Mouse (Mus musculus): ENCODE measurements around the gene Galntl6. TPM values are rescaled to one million over a fixed set of nuclear protein-coding genes. Genes with fewer than 3 reads are reported as not detected.

Galntl6 gene
- total and polyA plus RNA-seq, 3 experiments: not detected

- H3K36me3 ChIP-seq (replicated peaks in 1 of 2; ENCODE audit: control insufficient read depth in 1 of 2, insufficient read depth in 1 of 2, low read length in 1 of 2): no peaks in the 10 kb centered on the region
- no peaks in the 10 kb centered on the region for H3K27me3 ChIP-seq (replicated peaks)
- H3K27ac ChIP-seq (ENCODE audit: insufficient read depth, low read depth): no peak overlapping the region
- H3K9ac ChIP-seq (ENCODE audit: insufficient read depth, low read depth): no peak overlapping the region
- TF ChIP-seq IRF4 (IDR thresholded peaks at IDR 0.05; ENCODE audit: low read depth, low read length) (no peak), KAT2A (IDR thresholded peaks at IDR 0.05; ENCODE audit: insufficient replicate concordance, low read length) (no peak), MAFK (IDR thresholded peaks at IDR 0.05; ENCODE audit: insufficient replicate concordance, low read length) (no peak), PAX5 (IDR thresholded peaks at IDR 0.05; ENCODE audit: low read length) (no peak), ZNF384 (IDR thresholded peaks at IDR 0.05; ENCODE audit: low read depth, low read length) (no peak), JUND (conservative IDR thresholded peaks at IDR 0.05; ENCODE audit: low read depth, low read length) (no peak), HCFC1 (IDR thresholded peaks at IDR 0.05; ENCODE audit: low read depth, low read length) (no peak), NELFE (IDR thresholded peaks at IDR 0.05; ENCODE audit: low read depth, low read length) (no peak)
- dilution Hi-C loops (cut with MboI; ENCODE audit: extremely low pct_ligation_motif_present, extremely low pct_unique_long_range_greater_than_20kb, low sequenced_read_pairs): no loop called here
- no peaks in the 10 kb centered on the region for H3K79me2 ChIP-seq (replicated peaks; ENCODE audit: control insufficient read depth, extremely low read depth, insufficient read depth, poor library complexity, severe bottlenecking)
- H3K9me3 ChIP-seq (replicated peaks; ENCODE audit: low read length): no peaks in the 10 kb centered on the region
- in situ Hi-C loops (cut with MboI; ENCODE audit: low pct_ligation_motif_present, low pct_unique_long_range_greater_than_20kb, low sequenced_read_pairs): no loop called here
- DNase-seq (ENCODE audit: extremely low read depth): no peak
- no peak overlapping the region for H3K4me3 ChIP-seq (replicated peaks in 1 of 3; ENCODE audit: low read depth in 2 of 3, low read length in 2 of 3, poor library complexity in 1 of 3)
- no peaks in the 10 kb centered on the region for H3K4me1 ChIP-seq (ENCODE audit: control insufficient read depth in 1 of 2, insufficient read depth in 2 of 2)
- no peak overlapping the region for H3K4me2 ChIP-seq (ENCODE audit: insufficient read depth, low read depth, poor library complexity, severe bottlenecking)
These were observed 581.3 kb downstream of the Galntl6 start for GRCm38 (mm10) chr8:58331151-58331550.

GRCm38 (mm10) chr8:58313482-58313881 is 599.0 kb downstream of the Galntl6 start:
- Histone ChIP-seq H3K27ac (ENCODE audit: insufficient read depth, low read depth) (no peak overlapping the region), H3K36me3 (replicated peaks in 1 of 2; ENCODE audit: control insufficient read depth in 1 of 2, insufficient read depth in 1 of 2, low read length in 1 of 2) (no peaks in the 10 kb centered on the region), H3K27me3 (replicated peaks) (no peaks in the 10 kb centered on the region), H3K9me3 (replicated peaks; ENCODE audit: low read length) (no peaks in the 10 kb centered on the region), H3K4me3 (replicated peaks in 1 of 3; ENCODE audit: low read depth in 2 of 3, low read length in 2 of 3, poor library complexity in 1 of 3) (no peak overlapping the region), H3K79me2 (replicated peaks; ENCODE audit: control insufficient read depth, extremely low read depth, insufficient read depth, poor library complexity, severe bottlenecking) (no peaks in the 10 kb centered on the region), H3K4me1 (ENCODE audit: control insufficient read depth in 1 of 2, insufficient read depth in 2 of 2) (no peaks in the 10 kb centered on the region), H3K9ac (ENCODE audit: insufficient read depth, low read depth) (no peak overlapping the region), H3K4me2 (ENCODE audit: insufficient read depth, low read depth, poor library complexity, severe bottlenecking) (no peak overlapping the region)
- in situ Hi-C loops (cut with MboI; ENCODE audit: low pct_ligation_motif_present, low pct_unique_long_range_greater_than_20kb, low sequenced_read_pairs): no loop called here
- no peak for TF ChIP-seq RAD21 (IDR thresholded peaks at IDR 0.05; ENCODE audit: low read depth, low read length)
- TF ChIP-seq ETS1 (conservative IDR thresholded peaks at IDR 0.05; ENCODE audit: low read depth, low read length): no peak
- no peak for TF ChIP-seq MAFK (IDR thresholded peaks at IDR 0.05; ENCODE audit: insufficient replicate concordance, low read length)
- no peak for TF ChIP-seq MXI1 (IDR thresholded peaks at IDR 0.05; ENCODE audit: low read depth, low read length)
- no peak for TF ChIP-seq ELF1 (IDR thresholded peaks at IDR 0.05; ENCODE audit: low read depth, low read length)
- no peak for TF ChIP-seq HCFC1 (IDR thresholded peaks at IDR 0.05; ENCODE audit: low read depth, low read length)
- TF ChIP-seq ZMIZ1 (IDR thresholded peaks at IDR 0.05; ENCODE audit: low read depth, low read length): no peak
- no peak for TF ChIP-seq UBTF (IDR thresholded peaks at IDR 0.05; ENCODE audit: low read depth, low read length)
- no peak for TF ChIP-seq KAT2A (IDR thresholded peaks at IDR 0.05; ENCODE audit: insufficient replicate concordance, low read length)
- no peak for TF ChIP-seq PAX5 (IDR thresholded peaks at IDR 0.05; ENCODE audit: low read length)
- no peak for TF ChIP-seq ZNF384 (IDR thresholded peaks at IDR 0.05; ENCODE audit: low read depth, low read length)
- TF ChIP-seq MAX (IDR thresholded peaks at IDR 0.05; ENCODE audit: low read length): no peak
- no peak for TF ChIP-seq E2F4 (IDR thresholded peaks at IDR 0.05; ENCODE audit: insufficient replicate concordance, low read depth, low read length)
- no peak for TF ChIP-seq CHD2 (IDR thresholded peaks at IDR 0.05; ENCODE audit: low read length)
- no peak for TF ChIP-seq JUN (IDR thresholded peaks at IDR 0.05; ENCODE audit: insufficient read depth, low read depth, low read length)
- no peak for TF ChIP-seq MYC (IDR thresholded peaks at IDR 0.05; ENCODE audit: low read depth, low read length)
- dilution Hi-C loops (cut with MboI; ENCODE audit: extremely low pct_ligation_motif_present, extremely low pct_unique_long_range_greater_than_20kb, low sequenced_read_pairs): no loop called here
- no peak for DNase-seq (ENCODE audit: extremely low read depth)

Measured in CH12.LX (cell line).